Mouse (Mus musculus) embryonic facial prominence, embryonic 13.5 days (tissue): ENCODE results near the gene Plpp2. TPM values are rescaled to one million over a fixed set of nuclear protein-coding genes. Genes with fewer than 3 reads are reported as not detected.

Experiments used
- ATAC-seq: fragments of 200-750 bp; cut with Nextera tagmentation; 2 replicates; pipeline ENCODE4 v1.8.0; 2017; ENCODE audit warnings: low read depth; ENCODE audit not compliant: insufficient number of reproducible peaks, insufficient read depth, low FRiP score, low TSS enrichment
- H3K27ac ChIP-seq: fragments of 300-500 bp; sonication (generic); 2 replicates; pipeline ENCODE4 v1.5.1; 2015; ENCODE audit warnings: moderate library complexity, mild to moderate bottlenecking, inconsistent platforms
- H3K27me3 ChIP-seq: fragments of 300-500 bp; sonication (generic); 2 replicates; pipeline ENCODE4 v1.6.1; 2015; ENCODE audit warnings: mild to moderate bottlenecking, inconsistent platforms
- H3K36me3 ChIP-seq: fragments of 300-500 bp; sonication (generic); 2 replicates; pipeline ENCODE4 v1.6.1; 2015; ENCODE audit warnings: mild to moderate bottlenecking, inconsistent platforms
- H3K4me1 ChIP-seq: fragments of 300-500 bp; sonication (generic); 2 replicates; pipeline ENCODE4 v1.6.1; 2015; ENCODE audit warnings: inconsistent platforms
- H3K4me2 ChIP-seq: fragments of 300-500 bp; sonication (generic); 2 replicates; pipeline ENCODE4 v1.6.1; 2015; ENCODE audit warnings: moderate library complexity, mild to moderate bottlenecking, inconsistent platforms
- H3K4me3 ChIP-seq: fragments of 300-500 bp; sonication (generic); 2 replicates; pipeline ENCODE4 v1.5.1; 2015; ENCODE audit warnings: mild to moderate bottlenecking, inconsistent platforms
- H3K9ac ChIP-seq: fragments of 300-500 bp; sonication (generic); 2 replicates; pipeline ENCODE4 v1.6.1; 2015; ENCODE audit warnings: mild to moderate bottlenecking, inconsistent platforms
- H3K9me3 ChIP-seq: fragments of 300-500 bp; sonication (generic); 2 replicates; pipeline ENCODE4 v1.6.1; 2016; ENCODE audit warnings: inconsistent platforms
- WGBS: fragments of 180-500 bp; shearing (Covaris S2); methylation state at CpG from one replicate; pipeline ENCODE4 v1.1.7; 2015; ENCODE audit warnings: mixed read lengths; 5-methylcytosine and 5-hydroxymethylcytosine counted together
- polyA plus RNA-seq: library from polyadenylated mRNA; unstranded; fragments of >200 nt; fragmentation: Nextera tagmentation; extraction: Ambion mirVana; gene quantifications from 2 replicates; pipeline ENCODE4 v1.2.1, GENCODE M21; 2015

Plpp2 gene
- polyA plus RNA-seq, 1 experiment from 2014 or later: 19.8 TPM

- Histone ChIP-seq H3K9me3 (no peaks in the 10 kb centered on the region), H3K4me2 (no peak overlapping the region), H3K27me3 (no peaks in the 10 kb centered on the region), H3K27ac (no peak overlapping the region), H3K4me1 (peaks cover 22% of the 10 kb centered on the region), H3K9ac (no peak overlapping the region), H3K4me3 (no peak overlapping the region), H3K36me3 (peaks cover 74% of the 10 kb centered on the region)
- ATAC-seq: no peak
- WGBS: 92% methylated on average over 18 of the region's 18 CpGs
Measured at GRCm38 (mm10) chr10:79548971-79549723, 15.6 kb upstream of the Plpp2 start.

GRCm38 (mm10) chr10:79548546-79548945 lies 14.9 kb upstream of the Plpp2 start:
- no peaks in the 10 kb centered on the region for H3K9me3 ChIP-seq
- H3K4me3 ChIP-seq: no peak overlapping the region
- ATAC-seq: no peak
- H3K4me2 ChIP-seq: no peak overlapping the region
- no peak overlapping the region for H3K9ac ChIP-seq
- H3K27ac ChIP-seq: no peak overlapping the region
- 85% methylated on average over 5 of the region's 5 CpGs for WGBS
- H3K4me1 ChIP-seq: peaks cover 16% of the 10 kb centered on the region
- no peaks in the 10 kb centered on the region for H3K27me3 ChIP-seq
- H3K36me3 ChIP-seq: peaks cover 80% of the 10 kb centered on the region

DNA sequence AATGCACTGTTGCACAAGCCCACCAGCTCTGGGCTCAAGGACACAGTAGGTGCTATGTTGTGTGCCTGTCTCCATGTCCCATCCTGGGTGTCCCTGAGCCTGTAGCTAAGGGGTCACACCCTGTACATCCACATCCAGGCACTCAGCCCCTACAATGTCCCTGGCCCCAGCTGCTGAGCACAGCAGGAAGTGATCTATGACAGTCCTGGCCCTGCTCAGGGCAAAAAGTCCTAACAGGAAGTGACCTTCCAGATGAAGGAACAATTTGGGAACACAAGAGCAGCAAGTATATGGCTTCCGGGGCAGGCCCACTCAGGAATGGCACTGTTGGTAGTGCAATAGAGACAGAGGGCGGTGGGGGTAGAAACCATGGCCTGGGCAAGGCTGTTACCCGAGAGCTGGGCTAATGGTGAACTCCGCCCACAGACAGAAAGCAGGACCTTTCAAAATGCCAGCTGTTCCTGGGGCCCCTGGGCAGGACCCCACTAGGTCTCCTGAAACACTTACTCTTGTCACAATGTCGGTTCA lies 13.6 kb upstream of the Plpp2 start:
- peaks cover 93% of the 10 kb centered on the region for H3K36me3 ChIP-seq
- ATAC-seq: no peak
- WGBS: 77% methylated on average over 5 of the region's 5 CpGs

GRCm38 (mm10) chr10:79546483-79546882 lies 12.9 kb upstream of the Plpp2 start:
- Histone ChIP-seq H3K27ac (no peak overlapping the region), H3K4me1 (no peaks in the 10 kb centered on the region), H3K36me3 (peaks cover 100% of the 10 kb centered on the region), H3K9ac (no peak overlapping the region), H3K4me3 (no peak overlapping the region), H3K9me3 (no peaks in the 10 kb centered on the region), H3K27me3 (no peaks in the 10 kb centered on the region), H3K4me2 (no peak overlapping the region)
- no peak for ATAC-seq
- 85% methylated on average over 11 of the region's 11 CpGs for WGBS

More for the DNA sequence above, 13.6 kb upstream of the Plpp2 start:
- Histone ChIP-seq H3K4me1 (peaks cover 3% of the 10 kb centered on the region), H3K4me2 (no peak overlapping the region), H3K9ac (no peak overlapping the region), H3K27me3 (no peaks in the 10 kb centered on the region), H3K4me3 (no peak overlapping the region), H3K9me3 (no peaks in the 10 kb centered on the region), H3K27ac (no peak overlapping the region)

DNA sequence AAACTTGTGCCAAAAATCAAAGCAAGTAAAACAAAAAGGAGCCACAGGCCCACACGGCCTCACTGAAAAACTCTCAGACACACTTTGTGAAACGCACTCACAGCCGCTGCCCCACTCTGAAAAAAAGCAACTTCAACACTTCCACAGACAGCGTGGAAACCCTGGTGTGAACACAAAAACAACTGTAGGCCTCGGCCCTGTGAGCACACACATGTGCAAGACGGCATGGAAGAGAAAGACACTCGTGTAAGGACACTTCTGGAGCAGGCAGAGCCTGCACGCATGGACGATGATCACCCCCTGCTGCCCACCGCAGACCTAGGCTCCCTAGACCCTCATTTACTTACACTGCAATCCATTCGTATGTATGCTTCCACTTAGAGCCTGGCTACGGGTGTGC lies 12.3 kb upstream of the Plpp2 start:
- Histone ChIP-seq H3K4me3 (no peak overlapping the region), H3K4me2 (no peak overlapping the region), H3K27me3 (no peaks in the 10 kb centered on the region), H3K4me1 (no peaks in the 10 kb centered on the region), H3K9me3 (no peaks in the 10 kb centered on the region), H3K9ac (no peak overlapping the region), H3K36me3 (peaks cover 100% of the 10 kb centered on the region), H3K27ac (no peak overlapping the region)
- no peak for ATAC-seq
- WGBS: 88% methylated on average over 12 of the region's 12 CpGs

DNA sequence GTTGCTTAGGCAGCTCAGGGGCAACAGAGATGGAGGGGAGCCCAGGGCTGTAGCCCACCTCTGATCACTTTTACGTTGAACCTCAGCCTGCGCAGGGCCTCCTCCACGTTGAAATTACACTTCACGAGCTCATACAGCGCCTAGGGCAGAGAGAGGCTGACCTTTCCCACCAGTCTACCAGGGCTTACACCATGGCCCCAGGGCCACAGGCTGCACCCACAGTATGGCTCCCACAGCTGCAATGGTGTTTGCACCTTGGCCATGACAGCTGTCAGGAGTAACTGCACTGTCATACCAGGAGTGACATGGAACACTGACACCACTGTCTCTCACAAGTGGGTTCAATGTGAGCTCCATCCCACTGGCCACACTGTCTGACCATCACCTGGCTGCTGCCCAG lies 11.0 kb upstream of the Plpp2 start:
- Histone ChIP-seq H3K4me2 (no peak overlapping the region), H3K4me1 (no peaks in the 10 kb centered on the region), H3K36me3 (peaks cover 100% of the 10 kb centered on the region), H3K27ac (no peak overlapping the region), H3K9ac (no peak overlapping the region), H3K27me3 (no peaks in the 10 kb centered on the region), H3K4me3 (no peak overlapping the region), H3K9me3 (no peaks in the 10 kb centered on the region)
- no peak for ATAC-seq
- WGBS: 90% methylated on average over 5 of the region's 5 CpGs

- no peaks in the 10 kb centered on the region for H3K9me3 ChIP-seq
- H3K9ac ChIP-seq: no peak overlapping the region
- 88% methylated on average over 9 of the region's 9 CpGs for WGBS
- no peaks in the 10 kb centered on the region for H3K27me3 ChIP-seq
- H3K4me1 ChIP-seq: no peaks in the 10 kb centered on the region
- H3K27ac ChIP-seq: no peak overlapping the region
- no peak overlapping the region for H3K4me3 ChIP-seq
- no peak for ATAC-seq
- no peak overlapping the region for H3K4me2 ChIP-seq
- H3K36me3 ChIP-seq: peaks cover 100% of the 10 kb centered on the region
Measured at GRCm38 (mm10) chr10:79543884-79544597, 10.4 kb upstream of the Plpp2 start.

GRCm38 (mm10) chr10:79542171-79542570 lies 8.6 kb upstream of the Plpp2 start:
- no peaks in the 10 kb centered on the region for H3K4me1 ChIP-seq
- no peaks in the 10 kb centered on the region for H3K9me3 ChIP-seq
- peaks cover 94% of the 10 kb centered on the region for H3K36me3 ChIP-seq
- ATAC-seq: no peak
- no peak overlapping the region for H3K4me3 ChIP-seq
- WGBS: 97% methylated on average over 11 of the region's 11 CpGs
- no peak overlapping the region for H3K9ac ChIP-seq
- no peak overlapping the region for H3K4me2 ChIP-seq
- no peak overlapping the region for H3K27ac ChIP-seq
- no peaks in the 10 kb centered on the region for H3K27me3 ChIP-seq

GRCm38 (mm10) chr10:79541522-79541921 lies 7.9 kb upstream of the Plpp2 start:
- no peak overlapping the region for H3K4me2 ChIP-seq
- H3K9me3 ChIP-seq: no peaks in the 10 kb centered on the region
- no peak overlapping the region for H3K27ac ChIP-seq
- no peaks in the 10 kb centered on the region for H3K4me1 ChIP-seq
- 86% methylated on average over 15 of the region's 15 CpGs for WGBS
- H3K27me3 ChIP-seq: no peaks in the 10 kb centered on the region
- H3K9ac ChIP-seq: no peak overlapping the region
- no peak overlapping the region for H3K4me3 ChIP-seq
- H3K36me3 ChIP-seq: peaks cover 87% of the 10 kb centered on the region
- ATAC-seq: no peak

- H3K27me3 ChIP-seq: no peaks in the 10 kb centered on the region
- H3K4me1 ChIP-seq: no peaks in the 10 kb centered on the region
- H3K9ac ChIP-seq: no peak overlapping the region
- 97% methylated on average over 11 of the region's 11 CpGs for WGBS
- H3K27ac ChIP-seq: no peak overlapping the region
- H3K4me3 ChIP-seq: no peak overlapping the region
- no peaks in the 10 kb centered on the region for H3K9me3 ChIP-seq
- H3K36me3 ChIP-seq: peaks cover 80% of the 10 kb centered on the region
- H3K4me2 ChIP-seq: no peak overlapping the region
- no peak for ATAC-seq
Measured at GRCm38 (mm10) chr10:79540746-79541145, 7.2 kb upstream of the Plpp2 start.

GRCm38 (mm10) chr10:79539701-79540495 lies 6.3 kb upstream of the Plpp2 start:
- no peak for ATAC-seq
- WGBS: 94% methylated on average over 16 of the region's 16 CpGs

More at GRCm38 (mm10) chr10:79539701-79540495, 6.3 kb upstream of the Plpp2 start:
- peaks cover 71% of the 10 kb centered on the region for H3K36me3 ChIP-seq
- H3K27me3 ChIP-seq: no peaks in the 10 kb centered on the region
- H3K9me3 ChIP-seq: no peaks in the 10 kb centered on the region
- no peak overlapping the region for H3K27ac ChIP-seq
- no peak overlapping the region for H3K9ac ChIP-seq
- H3K4me2 ChIP-seq: no peak overlapping the region
- H3K4me3 ChIP-seq: no peak overlapping the region
- no peaks in the 10 kb centered on the region for H3K4me1 ChIP-seq
